Mouse (Mus musculus) myocyte (in vitro differentiated cells): Measurements from ENCODE around the gene Eif3m.

Source experiments
- MYOD1 ChIP-seq, 3 experiments: IDR thresholded peaks; one replicate each; pipeline ENCODE4 v1.6.1; 2011; ENCODE audit warnings: control low read depth in 2 of 3, low read depth in 2 of 3, mild to moderate bottlenecking in 2 of 3, moderate library complexity in 1 of 3; ENCODE audit not compliant: insufficient read length in 2 of 3, control insufficient read depth in 1 of 3
- POLR2A ChIP-seq: IDR thresholded peaks from one replicate; pipeline ENCODE4 v1.6.1; 2011; ENCODE audit warnings: low read depth, mild to moderate bottlenecking, control low read depth, moderate library complexity; ENCODE audit not compliant: insufficient read length
- USF1 ChIP-seq: IDR thresholded peaks from one replicate; pipeline ENCODE4 v1.6.1; 2011; ENCODE audit warnings: low read depth, mild to moderate bottlenecking, control low read depth, moderate library complexity

GRCm38 (mm10) chr2:104985796-104986195, 31.1 kb downstream of the Eif3m start:
- TF ChIP-seq MYOD1 (IDR thresholded peaks at IDR 0.05; ENCODE audit: control insufficient read depth in 1 of 3, insufficient read length in 2 of 3, low read depth in 2 of 3) (no peak), POLR2A (no peak), USF1 (no peak)
